Mouse (Mus musculus) heart, postnatal 10 days (tissue): ENCODE measurements around the gene Irf2bpl. TPM values are rescaled to one million over a fixed set of nuclear protein-coding genes. Genes with fewer than 3 reads are reported as not detected.
A peak's percentile ranks its signal among the peaks of the same experiment; 100 is the strongest.

Experiments used
- DNase-seq, 2 experiments: peaks; one replicate each; pipeline ENCODE4 v3.0.0; 2021
- intact Hi-C: fragments of 180-260 bp; cut with DNase I; formaldehyde crosslinking; loops from one replicate; pipeline ENCODE4 v1.15.1; 2025
- total RNA-seq, 2 experiments: library from RNA; stranded (reverse); gene quantifications; 2 replicates each; pipeline ENCODE4 v1.2.3; 2021

Irf2bpl gene
- total RNA-seq, 2 experiments from 2014 or later, result 60.3 to 67.5 TPM

DNA sequence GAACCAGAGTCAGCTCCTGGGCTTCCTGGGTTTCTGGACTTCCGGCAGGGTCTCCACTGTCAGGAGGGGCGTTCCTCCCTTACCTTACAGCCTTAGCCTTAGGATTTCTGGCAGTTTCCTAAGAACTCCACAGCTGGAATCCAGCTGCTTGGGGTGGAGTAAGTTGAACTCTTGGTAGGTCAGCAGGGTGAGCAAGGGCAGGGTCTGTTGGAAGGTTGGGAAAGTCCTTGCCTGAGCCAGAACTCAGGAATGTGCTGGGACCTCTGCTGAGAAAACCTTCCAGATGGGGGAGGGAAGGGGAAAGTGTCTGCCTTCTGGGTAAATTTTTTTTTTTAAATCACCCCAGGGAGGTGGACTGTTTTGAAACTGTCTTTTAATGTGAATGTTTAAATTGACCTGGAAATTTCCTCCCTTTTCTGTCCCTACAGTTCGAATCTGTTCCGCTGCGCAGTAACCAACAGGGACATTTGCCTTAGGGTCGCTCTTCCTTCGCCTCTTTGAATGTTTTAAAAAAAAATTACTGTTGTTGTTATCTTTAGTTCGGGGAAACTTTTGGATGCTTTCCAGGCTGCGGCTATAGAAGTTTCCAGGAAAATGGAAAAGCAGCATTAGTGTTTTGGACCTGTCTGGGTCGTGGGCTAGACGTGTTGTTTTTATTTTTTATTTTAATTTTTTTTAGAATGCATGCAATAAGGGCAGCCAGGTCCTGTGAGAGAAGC is 15.0 kb upstream of the Irf2bpl start:
- DNase-seq, result peak; percentile 77 to 81
- intact Hi-C loops, result no loop called here

- intact Hi-C loops, result no loop called here
- DNase-seq, result no peak
These were observed 13.8 kb upstream of the Irf2bpl start for GRCm38 (mm10) chr12:86898448-86898847.

DNA sequence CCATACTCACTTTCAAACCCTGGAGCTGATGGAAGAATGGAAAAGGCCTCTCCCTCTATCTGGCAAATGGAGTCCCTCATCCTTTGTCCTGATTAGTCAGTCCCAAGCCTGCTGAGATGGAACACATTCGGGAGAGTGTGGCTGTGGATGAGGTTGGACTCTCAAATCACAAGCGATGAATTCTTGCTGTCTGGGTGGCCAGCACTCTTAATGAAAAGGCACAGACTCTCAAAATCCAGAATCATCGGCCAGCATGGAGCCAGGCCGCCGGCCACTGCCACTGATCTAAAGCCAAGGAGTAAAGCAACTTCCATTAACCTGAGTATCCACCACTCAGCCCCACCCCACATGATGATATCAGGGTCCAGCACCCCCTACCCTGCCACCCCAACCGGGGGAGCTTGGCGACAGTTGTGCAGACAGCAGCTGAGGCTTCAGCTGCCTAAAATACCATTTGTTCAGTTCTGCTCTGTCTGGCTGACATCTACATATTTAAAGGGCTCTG is 13.2 kb upstream of the Irf2bpl start:
- peak in 1 of 2 experiments; percentile 51 for DNase-seq
- intact Hi-C loops, result no loop called here

GRCm38 (mm10) chr12:86896921-86897512 is 12.4 kb upstream of the Irf2bpl start:
- DNase-seq, result peak; percentile 72 to 81
- intact Hi-C loops, result no loop called here

GRCm38 (mm10) chr12:86896441-86896890 is 11.9 kb upstream of the Irf2bpl start:
- peak; percentile 65 to 68 for DNase-seq
- intact Hi-C loops, result no loop called here

DNA sequence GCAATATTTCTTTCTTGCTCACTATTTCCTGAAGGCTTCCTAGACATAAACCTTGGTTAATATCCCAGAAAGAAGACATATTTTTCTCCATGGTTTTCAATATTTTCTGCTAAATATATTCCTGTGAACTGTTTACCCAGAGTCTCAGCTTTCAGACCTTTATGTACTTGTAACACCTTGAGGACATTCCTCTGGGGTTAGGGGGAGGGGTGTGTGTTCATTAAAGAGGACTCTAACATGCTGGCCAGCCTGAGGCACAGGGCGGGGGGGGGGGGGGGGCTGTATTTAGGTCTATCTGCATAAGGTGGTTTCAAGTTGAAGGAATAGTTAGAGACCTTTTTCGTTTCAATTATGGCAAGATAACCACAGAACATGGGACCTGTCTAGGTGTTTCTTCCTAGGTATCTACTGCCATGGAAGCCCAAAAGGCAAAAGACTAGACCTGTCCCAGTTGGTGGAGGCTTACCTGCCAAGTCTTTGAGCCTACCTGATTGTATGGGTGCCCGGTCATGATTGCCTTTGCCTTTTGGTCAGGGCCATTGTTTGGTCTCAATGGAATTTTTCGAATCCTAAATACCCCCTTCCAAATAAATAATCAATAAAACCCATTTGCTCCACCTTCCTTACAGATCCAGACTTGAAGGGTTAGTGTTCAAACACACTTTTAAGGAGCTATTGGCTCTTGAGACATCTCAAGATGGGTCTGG is 11.3 kb upstream of the Irf2bpl start:
- intact Hi-C loops, result no loop called here
- DNase-seq, result no peak

DNA sequence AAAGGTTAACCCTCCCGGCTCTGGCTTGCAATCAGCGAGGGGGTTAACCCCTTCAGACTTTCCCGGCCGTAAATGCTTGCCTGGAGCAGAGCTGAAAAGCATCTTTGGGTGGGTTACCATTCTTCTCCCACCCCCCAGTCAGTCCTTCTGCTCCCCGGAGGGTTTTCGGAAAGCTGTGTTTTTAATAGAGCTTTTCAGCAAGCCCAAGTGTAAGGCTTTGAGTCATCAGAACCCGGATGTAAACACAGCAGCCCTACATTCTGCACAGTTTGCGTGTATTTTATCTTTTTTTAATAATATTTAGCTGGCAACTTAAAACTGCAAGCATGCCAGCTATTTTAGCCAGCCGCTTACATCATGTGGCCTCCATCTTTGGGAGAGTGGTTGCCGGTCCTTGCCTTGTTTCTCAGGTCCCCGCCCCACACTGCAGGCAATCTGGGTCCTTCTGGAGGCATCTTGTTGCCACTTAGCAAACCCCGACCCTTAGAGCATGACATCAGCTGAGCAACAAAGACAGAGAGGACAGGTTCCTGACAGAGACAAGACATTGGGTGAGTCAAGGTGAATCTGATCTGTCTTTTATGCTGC is 10.3 kb upstream of the Irf2bpl start:
- intact Hi-C loops, result no loop called here
- DNase-seq, result no peak

GRCm38 (mm10) chr12:86894184-86894839 is 9.7 kb upstream of the Irf2bpl start:
- intact Hi-C loops, result no loop called here
- DNase-seq, result peak; percentile 99

DNA sequence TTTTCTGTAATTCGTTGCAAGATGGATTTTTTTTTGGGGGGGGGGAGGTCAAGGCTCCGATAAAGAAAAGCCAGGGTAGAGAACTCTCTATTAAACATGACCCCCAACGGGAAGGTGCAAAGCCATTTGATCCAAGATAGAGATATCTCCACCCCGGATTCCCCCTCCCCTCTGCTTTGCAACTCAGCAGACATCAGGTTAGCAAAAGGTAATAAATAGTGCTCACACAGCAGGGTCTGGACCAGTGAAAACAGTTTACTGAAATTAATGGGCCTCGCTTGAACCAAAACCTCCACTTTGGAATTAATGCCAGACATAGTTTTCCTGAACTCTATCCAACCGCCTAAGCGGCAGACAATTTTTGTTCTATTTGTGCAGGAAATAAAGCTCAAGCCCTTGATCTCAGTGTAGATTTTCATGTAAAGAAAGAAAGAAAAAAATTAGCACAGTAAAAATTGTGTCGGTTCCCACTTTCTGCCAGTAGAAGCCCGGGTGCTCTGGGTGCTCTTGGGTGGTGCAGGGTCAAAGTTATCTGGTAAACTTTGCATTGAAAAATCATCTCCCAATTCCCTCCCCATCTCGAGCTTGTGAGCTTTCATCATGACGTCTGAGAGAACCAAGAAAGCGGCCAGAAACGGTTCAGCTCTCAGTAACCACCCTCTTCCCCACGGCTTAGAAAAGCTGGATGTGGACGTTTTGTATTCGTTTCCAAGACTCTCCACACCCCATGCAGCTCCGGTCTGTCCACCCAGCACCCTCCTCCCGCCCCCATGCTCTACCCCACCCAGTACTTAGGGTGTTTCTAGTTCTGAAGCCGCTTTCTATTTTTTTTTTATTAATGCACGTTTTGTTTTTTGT is 9.0 kb upstream of the Irf2bpl start:
- peak; percentile 66 to 68 for DNase-seq
- intact Hi-C loops, result no loop called here

GRCm38 (mm10) chr12:86892711-86893311 is 8.2 kb upstream of the Irf2bpl start:
- DNase-seq, result peak in 1 of 2 experiments; percentile 67
- intact Hi-C loops, result no loop called here

DNA sequence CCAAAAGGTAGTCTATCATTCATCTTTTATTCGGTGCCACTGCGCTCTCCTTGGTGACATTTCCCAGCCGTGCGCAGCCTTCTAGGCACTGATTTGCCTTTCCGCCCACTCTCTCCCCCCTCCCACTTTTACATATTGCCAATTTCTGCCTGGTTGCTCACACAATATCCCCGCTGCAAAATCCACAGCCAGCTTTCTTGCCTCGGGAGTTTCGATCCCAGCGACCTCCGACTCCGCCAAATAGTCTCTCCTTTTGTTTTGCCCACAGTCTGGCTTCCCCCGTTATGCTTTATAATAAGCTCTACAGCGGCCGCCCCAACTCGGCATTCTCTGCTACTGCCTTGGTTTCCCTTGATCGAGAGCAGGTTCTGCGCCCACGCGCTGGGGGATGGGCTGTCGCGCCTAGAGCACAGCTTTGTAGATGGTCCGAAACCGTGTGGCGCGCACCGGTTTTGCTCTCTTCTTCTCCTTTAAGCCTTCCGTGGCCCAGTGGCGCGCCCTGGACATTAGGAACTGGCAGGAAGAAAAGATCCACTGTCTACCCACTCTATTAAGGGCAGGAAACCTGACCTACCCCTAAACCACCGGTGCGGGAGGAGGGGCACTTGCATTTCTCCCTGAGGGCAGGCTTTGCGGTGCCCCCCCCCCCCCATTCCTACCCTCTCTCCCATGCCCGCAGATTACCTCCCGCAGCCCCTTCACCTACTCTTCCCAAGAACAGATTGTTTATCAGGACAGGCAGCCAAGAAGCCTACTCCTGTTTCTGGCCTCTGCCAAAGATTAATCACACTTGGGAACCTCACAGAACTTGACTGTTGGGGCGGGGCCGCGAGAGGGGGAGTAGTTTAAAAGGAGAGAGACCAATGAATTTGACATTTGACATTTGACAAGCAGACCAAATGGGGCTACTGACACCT is 7.4 kb upstream of the Irf2bpl start:
- intact Hi-C loops, result no loop called here
- peak; percentile 88 to 90 for DNase-seq

DNA sequence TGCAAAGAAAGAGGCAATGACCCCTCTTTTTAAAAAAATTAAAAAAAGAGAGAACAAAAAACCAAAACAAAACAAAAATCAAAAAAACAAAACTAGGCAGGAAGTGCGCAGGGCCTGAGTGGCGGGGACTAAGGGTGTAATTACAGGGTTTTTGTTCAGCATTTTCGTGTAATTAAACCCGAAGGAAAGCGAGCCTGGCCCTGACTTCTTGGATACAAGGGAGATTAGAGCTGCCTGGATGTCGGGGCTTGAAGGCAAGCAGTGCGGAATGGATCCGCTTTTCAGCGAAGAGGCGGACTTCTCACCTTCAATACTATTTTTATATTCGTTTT is 6.8 kb upstream of the Irf2bpl start:
- intact Hi-C loops, result no loop called here
- no peak for DNase-seq

GRCm38 (mm10) chr12:86890796-86891301 is 6.3 kb upstream of the Irf2bpl start:
- DNase-seq, result peak in 1 of 2 experiments; percentile 46
- intact Hi-C loops, result no loop called here

DNA sequence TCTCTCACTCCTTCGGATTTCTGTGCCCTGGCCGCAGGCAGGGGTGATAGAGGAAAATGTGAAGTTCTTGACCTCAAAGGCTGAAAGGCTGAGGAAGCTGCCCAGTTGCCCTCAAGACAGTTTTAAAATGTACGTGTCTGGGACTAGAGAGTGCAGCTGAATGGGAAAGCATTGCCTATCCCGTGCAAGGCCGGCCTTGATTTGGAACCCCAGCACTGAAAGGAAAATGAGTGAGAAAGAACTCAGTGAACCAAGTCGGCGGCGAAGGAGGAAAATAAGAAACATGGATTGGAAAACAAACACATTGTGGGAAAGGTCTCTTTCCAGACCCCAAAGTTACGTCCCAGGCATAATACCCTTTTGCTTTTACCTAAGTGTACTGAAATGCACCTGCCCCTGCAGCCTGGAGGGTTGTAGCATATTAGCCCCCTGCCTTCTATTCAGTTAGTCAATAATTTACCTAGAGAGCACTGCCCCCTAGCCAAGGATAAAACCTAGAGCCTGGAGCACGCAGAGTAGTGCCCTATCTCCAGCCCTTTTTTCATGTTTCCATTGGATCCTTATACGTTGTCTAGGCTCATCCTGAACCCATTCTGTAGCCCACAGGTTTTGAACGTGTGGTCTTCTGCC is 5.6 kb upstream of the Irf2bpl start:
- no peak for DNase-seq
- intact Hi-C loops, result no loop called here

DNA sequence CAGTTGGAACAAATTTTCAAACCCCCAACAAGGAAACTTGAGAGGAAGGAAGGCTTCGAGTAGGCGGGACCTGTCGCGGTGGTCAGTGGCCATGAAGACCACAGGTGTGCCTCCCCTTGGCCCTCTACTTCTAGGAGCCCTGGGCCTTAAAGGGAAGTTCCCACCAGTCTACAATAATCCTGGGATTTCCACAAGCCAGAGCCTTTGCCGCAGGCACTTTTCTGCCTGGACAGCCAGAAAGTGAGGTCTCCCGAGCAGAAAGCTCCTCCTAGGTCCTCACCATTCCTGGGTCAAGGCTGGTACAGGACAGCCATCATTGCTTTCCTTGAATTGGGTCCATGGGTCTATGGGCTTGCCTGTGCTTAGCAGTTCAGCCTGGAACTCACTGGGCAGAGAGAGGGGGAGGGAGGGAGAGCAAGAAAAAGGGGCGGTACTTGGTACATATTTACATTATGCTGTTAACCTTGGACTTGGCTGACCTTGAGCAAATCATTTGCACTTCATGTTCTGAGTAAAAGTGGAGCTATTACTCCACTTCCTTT is 4.6 kb upstream of the Irf2bpl start:
- intact Hi-C loops, result no loop called here
- no peak for DNase-seq

DNA sequence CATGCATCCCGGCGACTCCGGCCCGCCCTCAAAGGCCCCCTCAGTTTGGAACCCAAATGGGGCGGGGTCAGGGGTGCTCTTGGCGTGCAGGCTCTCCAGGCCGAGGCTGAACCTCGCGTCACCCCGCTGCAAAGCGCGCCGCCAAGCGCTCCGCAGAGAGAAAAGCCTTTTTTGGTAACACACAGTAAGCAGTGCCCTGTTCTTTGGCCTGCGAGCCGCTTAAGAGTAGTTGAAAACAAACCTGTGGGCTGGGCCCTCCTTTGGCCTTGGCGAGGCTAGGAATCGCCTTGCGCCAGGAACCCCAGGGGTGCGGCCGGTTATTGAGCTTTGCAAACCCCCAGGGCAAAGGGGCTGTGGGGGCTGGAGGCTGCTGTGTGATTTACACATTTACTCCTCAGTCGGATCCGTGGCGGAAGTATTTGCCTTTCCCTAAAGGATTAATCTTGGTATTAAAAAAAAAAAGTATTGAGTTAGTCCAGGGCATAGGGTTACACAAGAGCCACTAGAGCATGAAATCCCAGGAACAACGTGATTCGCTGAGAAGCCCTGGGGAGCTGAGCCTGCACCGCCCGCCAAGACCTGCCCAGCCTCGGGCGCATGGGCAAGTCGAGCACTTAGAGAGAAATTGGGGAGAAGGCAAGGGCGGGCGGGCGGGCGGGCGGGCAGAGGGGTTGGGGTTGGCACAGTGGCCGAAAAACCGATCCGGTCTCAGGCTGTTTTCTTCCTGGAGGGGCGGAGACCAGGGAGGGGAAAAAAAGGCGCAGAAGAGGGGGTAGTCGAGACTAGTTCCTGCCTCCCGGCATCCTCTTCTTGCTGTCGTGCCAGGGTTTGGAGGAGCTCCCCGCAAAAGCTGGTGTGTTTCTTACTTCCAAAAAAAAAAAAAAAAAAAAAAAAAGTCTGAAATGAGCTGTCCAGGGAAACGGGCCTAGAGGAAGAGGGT is 3.8 kb upstream of the Irf2bpl start:
- intact Hi-C loops, result no loop called here
- DNase-seq, result peak; percentile 89 to 91
